Mouse (Mus musculus): ENCODE results near the gene Pan2.

DNA sequence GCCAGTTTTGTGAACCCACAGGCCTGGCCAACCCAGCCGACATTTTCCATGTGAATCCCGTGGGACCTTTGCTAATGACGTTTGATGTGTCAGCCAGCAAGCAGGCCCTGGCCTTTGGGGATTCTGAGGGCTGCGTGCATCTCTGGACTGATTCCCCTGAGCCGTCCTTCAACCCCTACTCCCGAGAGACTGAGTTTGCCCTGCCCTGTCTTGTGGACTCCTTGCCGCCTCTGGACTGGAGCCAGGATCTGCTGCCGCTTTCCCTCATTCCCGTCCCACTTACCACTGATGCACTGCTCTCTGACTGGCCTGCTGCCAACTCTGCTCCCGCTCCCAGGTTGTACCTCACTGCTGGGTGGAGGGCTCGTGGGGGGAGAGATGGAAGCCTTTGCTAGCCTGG, 7.0 kb downstream of the Pan2 start:
- TF ChIP-seq CTCF (conservative IDR thresholded peaks at IDR 0.05; ENCODE audit: low read length) (no peak), POU5F1 (IDR thresholded peaks at IDR 0.05; ENCODE audit: borderline replicate concordance, low read length) (no peak)
